Mouse (Mus musculus) gastrocnemius, adult 18-20 months (tissue): ENCODE data around the gene Ext2. TPM values are rescaled to one million over a fixed set of nuclear protein-coding genes. Genes with fewer than 3 reads are reported as not detected.

Experiments used
- DNase-seq: peaks from one replicate; pipeline ENCODE4 v3.0.0; 2021; ENCODE audit warnings: low spot score
- total RNA-seq, 2 experiments: library from RNA; stranded (reverse); gene quantifications; 2 replicates each; pipeline ENCODE4 v1.2.3; 2021

The Ext2 gene
- total RNA-seq, 2 experiments from 2014 or later: 39.0 to 40.2 TPM

- DNase-seq: no peak
Measured at GRCm38 (mm10) chr2:93690064-93690930, 132.1 kb downstream of the Ext2 start.

- no peak for DNase-seq
Measured at GRCm38 (mm10) chr2:93683674-93684073, 138.7 kb downstream of the Ext2 start.

GRCm38 (mm10) chr2:93682601-93683202 is 139.7 kb downstream of the Ext2 start:
- no peak for DNase-seq

- no peak for DNase-seq
Measured at GRCm38 (mm10) chr2:93681321-93681720, 141.0 kb downstream of the Ext2 start.

GRCm38 (mm10) chr2:93677231-93677630 is 145.1 kb downstream of the Ext2 start:
- no peak for DNase-seq

GRCm38 (mm10) chr2:93671573-93672184 is 150.7 kb downstream of the Ext2 start:
- no peak for DNase-seq

- DNase-seq: peak; percentile 53
Measured at GRCm38 (mm10) chr2:93666146-93666858, 156.1 kb downstream of the Ext2 start.

- DNase-seq: no peak
Measured at GRCm38 (mm10) chr2:93665472-93665871, 156.9 kb downstream of the Ext2 start.

GRCm38 (mm10) chr2:93662240-93662865 is 160.0 kb downstream of the Ext2 start:
- DNase-seq: no peak

- no peak for DNase-seq
Measured at GRCm38 (mm10) chr2:93661096-93661495, 161.3 kb downstream of the Ext2 start.

- DNase-seq: no peak
Measured at GRCm38 (mm10) chr2:93659705-93660308, 162.6 kb downstream of the Ext2 start.

GRCm38 (mm10) chr2:93659004-93659403 is 163.4 kb downstream of the Ext2 start:
- peak; percentile 33 for DNase-seq

GRCm38 (mm10) chr2:93654336-93655055 is 167.9 kb downstream of the Ext2 start:
- DNase-seq: no peak

GRCm38 (mm10) chr2:93649243-93649870 is 173.0 kb downstream of the Ext2 start:
- DNase-seq: no peak

GRCm38 (mm10) chr2:93647924-93648575 is 174.3 kb downstream of the Ext2 start:
- DNase-seq: no peak

GRCm38 (mm10) chr2:93647051-93647923 is 175.1 kb downstream of the Ext2 start:
- no peak for DNase-seq

GRCm38 (mm10) chr2:93645626-93646320 is 176.6 kb downstream of the Ext2 start:
- no peak for DNase-seq

- DNase-seq: no peak
Measured at GRCm38 (mm10) chr2:93645197-93645596, 177.2 kb downstream of the Ext2 start.
